Mouse (Mus musculus): ENCODE results near the gene Tmem174. TPM values are rescaled to one million over a fixed set of nuclear protein-coding genes. Genes with fewer than 3 reads are reported as not detected.

Tmem174 gene
- not detected in 2 replicates for polyA plus RNA-seq (2014; fragmentation: Nextera tagmentation; extraction: Ambion mirVana)

DNA sequence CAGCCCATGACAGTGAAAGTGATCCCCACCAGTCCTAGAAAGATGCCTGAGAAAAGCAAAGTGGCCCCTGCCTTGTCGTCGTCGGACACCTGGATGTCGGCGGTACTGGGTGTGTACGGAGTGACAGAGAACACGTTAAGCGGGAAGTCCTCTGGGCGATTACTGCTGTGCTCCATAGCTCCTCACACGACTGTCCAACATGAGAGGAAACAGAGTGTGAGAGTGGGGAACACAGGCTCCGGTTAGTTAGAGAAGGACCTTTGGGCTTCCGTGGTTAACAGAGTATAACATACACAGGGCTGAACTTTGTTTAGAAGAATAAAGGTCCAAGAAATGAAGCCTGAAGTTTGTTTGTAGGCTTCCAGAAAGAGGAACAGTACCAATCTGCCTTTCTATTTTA is at the start of gene Tmem174:
Tmem174 (minus strand) TSS at position 266 of the 400 bp plus-strand sequence.
- Histone ChIP-seq H3K27ac (ENCODE audit: low read depth, low read length) (no peak within 1 kb of the TSS), H3K36me3 (ENCODE audit: control insufficient read depth, insufficient read depth, low read length) (no peaks in the 10 kb centered on the region), H3K9ac (ENCODE audit: low read length) (no peak within 1 kb of the TSS), H3K27me3 (ENCODE audit: control insufficient read depth, insufficient read depth, low read length) (no peaks in the 10 kb centered on the region), H3K4me1 (replicated peaks; ENCODE audit: control insufficient read depth, insufficient read depth, low read length) (no peaks in the 10 kb centered on the region), H3K4me3 (ENCODE audit: low read depth, low read length) (no peak within 1 kb of the TSS), H3K4me2 (ENCODE audit: low read depth, low read length, severe bottlenecking) (no peak within 1 kb of the TSS), H3K9me3 (ENCODE audit: control insufficient read depth, low read length) (no peaks in the 10 kb centered on the region)
- no peak for ATAC-seq (replicated peaks; ENCODE audit: low FRiP score)
- DNase-seq (ENCODE audit: low spot score): no peak
- 89% methylated on average over 12 of the region's 12 CpGs for WGBS

DNA sequence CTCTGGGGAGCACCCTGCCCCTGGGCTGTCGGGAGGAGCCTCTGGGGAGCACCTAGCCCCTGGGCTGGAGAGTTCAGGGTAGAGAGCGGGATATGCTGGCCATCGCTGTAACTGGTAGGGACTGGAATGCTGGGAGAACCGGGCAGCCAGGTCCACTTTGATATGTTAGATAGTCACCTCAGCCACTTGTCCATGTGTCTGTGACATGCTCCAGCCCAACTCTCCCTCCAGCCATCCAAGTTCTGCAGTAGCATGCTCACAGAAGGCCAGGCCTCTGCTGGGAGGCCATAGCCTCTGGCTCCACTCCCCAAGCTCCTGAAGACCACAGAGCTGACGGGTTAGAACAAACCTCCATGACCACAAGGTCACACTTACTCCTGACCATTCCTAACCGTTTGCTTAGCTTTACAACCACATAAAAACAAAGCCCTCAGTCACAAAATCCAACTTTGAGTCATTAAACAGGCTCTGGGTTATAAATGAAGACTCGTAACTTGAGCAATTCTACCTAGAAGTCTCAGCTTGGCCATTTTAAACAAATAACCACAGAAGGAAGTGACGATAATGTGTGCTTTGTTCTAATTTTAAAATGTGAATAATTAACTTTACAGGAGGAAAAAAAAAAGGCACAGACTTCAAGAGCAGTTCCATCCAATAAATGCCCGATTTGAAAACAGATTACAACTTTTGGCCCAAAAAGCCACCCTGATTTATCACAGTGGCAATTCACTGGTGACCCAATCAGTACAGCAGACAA is 47.1 kb upstream of the Tmem174 start:
- Histone ChIP-seq H3K27ac (ENCODE audit: low read depth, low read length) (no peak overlapping the region), H3K9ac (ENCODE audit: low read length) (no peak overlapping the region), H3K36me3 (ENCODE audit: control insufficient read depth, insufficient read depth, low read length) (no peaks in the 10 kb centered on the region), H3K27me3 (ENCODE audit: control insufficient read depth, insufficient read depth, low read length) (no peaks in the 10 kb centered on the region), H3K4me2 (ENCODE audit: low read depth, low read length, severe bottlenecking) (no peak overlapping the region), H3K4me1 (replicated peaks; ENCODE audit: control insufficient read depth, insufficient read depth, low read length) (no peaks in the 10 kb centered on the region), H3K9me3 (ENCODE audit: control insufficient read depth, low read length) (no peaks in the 10 kb centered on the region), H3K4me3 (ENCODE audit: low read depth, low read length) (no peak overlapping the region)
- 86% methylated on average over 9 of the region's 9 CpGs for WGBS
- ATAC-seq (replicated peaks; ENCODE audit: low FRiP score) (no peak), DNase-seq (ENCODE audit: low spot score) (no peak)

DNA sequence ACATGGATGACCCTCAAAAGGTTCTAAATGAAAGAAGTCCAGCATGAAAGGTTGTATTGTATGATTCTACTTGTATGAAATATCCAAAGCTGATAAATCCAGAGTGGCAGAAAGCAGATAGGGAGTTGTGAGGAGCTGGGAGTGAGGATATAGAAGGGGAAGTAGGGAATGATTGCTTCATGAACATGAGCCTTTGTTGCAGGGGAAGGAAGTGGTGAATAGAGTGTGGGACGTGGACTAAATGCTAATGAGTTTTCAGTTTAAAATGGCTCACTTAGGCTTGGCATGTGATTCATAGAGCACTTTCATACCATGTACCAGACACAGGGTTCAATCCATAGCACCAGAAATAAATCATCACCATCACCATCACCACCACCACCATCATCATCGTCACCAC is 46.2 kb upstream of the Tmem174 start:
- 87% methylated on average over 2 of the region's 2 CpGs for WGBS
- no peak for DNase-seq (ENCODE audit: low spot score)
- ATAC-seq (replicated peaks; ENCODE audit: low FRiP score): no peak
- Histone ChIP-seq H3K4me2 (ENCODE audit: low read depth, low read length, severe bottlenecking) (no peak overlapping the region), H3K4me3 (ENCODE audit: low read depth, low read length) (no peak overlapping the region), H3K9me3 (ENCODE audit: control insufficient read depth, low read length) (no peaks in the 10 kb centered on the region), H3K9ac (ENCODE audit: low read length) (no peak overlapping the region), H3K27me3 (ENCODE audit: control insufficient read depth, insufficient read depth, low read length) (no peaks in the 10 kb centered on the region), H3K36me3 (ENCODE audit: control insufficient read depth, insufficient read depth, low read length) (no peaks in the 10 kb centered on the region), H3K27ac (ENCODE audit: low read depth, low read length) (no peak overlapping the region), H3K4me1 (replicated peaks; ENCODE audit: control insufficient read depth, insufficient read depth, low read length) (no peaks in the 10 kb centered on the region)

DNA sequence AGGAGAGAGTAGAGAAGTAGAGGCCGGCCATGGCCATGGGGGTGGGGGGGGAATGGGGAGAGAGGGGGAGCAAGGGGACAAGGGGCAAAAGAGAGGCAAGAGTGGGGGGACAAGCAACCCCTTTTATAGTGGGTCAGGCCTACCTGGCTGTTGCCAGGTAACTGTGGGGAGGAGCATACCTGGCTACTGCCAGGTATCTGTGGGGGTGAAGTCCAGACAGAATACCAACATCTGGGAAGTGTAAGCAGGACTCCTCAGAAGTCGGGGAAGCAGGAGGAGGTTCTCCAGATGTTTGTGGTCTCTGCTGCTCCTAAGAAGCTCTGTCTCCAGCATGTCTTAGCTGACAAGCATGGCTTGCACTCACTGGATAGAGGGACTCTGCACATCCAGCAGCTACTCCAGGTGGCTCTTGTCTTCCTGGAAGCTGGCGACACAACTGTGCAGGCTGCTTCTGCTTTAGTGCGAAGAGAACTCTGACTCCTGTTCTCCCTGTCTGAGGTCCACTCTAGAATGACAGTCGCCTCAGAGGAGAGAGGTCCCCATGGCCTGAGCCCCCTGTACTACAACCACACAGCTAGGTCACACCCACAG is 43.4 kb upstream of the Tmem174 start:
- Histone ChIP-seq H3K4me1 (replicated peaks; ENCODE audit: control insufficient read depth, insufficient read depth, low read length) (no peaks in the 10 kb centered on the region), H3K4me3 (ENCODE audit: low read depth, low read length) (no peak overlapping the region), H3K9ac (ENCODE audit: low read length) (no peak overlapping the region), H3K9me3 (ENCODE audit: control insufficient read depth, low read length) (no peaks in the 10 kb centered on the region), H3K27me3 (ENCODE audit: control insufficient read depth, insufficient read depth, low read length) (no peaks in the 10 kb centered on the region), H3K36me3 (ENCODE audit: control insufficient read depth, insufficient read depth, low read length) (no peaks in the 10 kb centered on the region), H3K4me2 (ENCODE audit: low read depth, low read length, severe bottlenecking) (no peak overlapping the region), H3K27ac (ENCODE audit: low read depth, low read length) (no peak overlapping the region)
- ATAC-seq (replicated peaks; ENCODE audit: low FRiP score) (no peak), DNase-seq (ENCODE audit: low spot score) (peak; percentile 10)
- 92% methylated on average over 5 of the region's 5 CpGs for WGBS

DNA sequence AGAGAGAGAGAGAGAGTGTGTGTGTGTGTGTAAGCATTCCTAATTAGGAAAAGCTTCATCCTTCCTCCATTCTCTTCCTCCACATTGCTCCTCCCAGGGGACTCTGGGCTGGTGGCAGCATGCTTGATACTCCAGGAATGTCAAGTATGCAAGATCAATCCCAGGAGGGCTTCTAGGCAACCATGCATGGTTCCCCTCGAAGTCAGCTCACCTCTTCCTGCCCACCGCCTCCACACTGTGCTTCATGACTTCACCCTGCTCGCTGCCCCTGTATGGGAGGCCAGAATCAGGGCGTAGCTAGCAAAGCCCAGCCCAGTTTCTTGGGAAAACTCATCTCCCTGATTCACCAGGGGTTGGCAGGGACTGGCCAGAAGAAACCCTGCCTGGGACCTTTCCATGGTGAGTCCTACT is 42.4 kb upstream of the Tmem174 start:
- ATAC-seq (replicated peaks; ENCODE audit: low FRiP score) (no peak), DNase-seq (ENCODE audit: low spot score) (peak; percentile 45)
- 56% methylated on average over 4 of the region's 4 CpGs for WGBS
- Histone ChIP-seq H3K36me3 (ENCODE audit: control insufficient read depth, insufficient read depth, low read length) (no peaks in the 10 kb centered on the region), H3K27ac (ENCODE audit: low read depth, low read length) (no peak overlapping the region), H3K4me3 (ENCODE audit: low read depth, low read length) (no peak overlapping the region), H3K9ac (ENCODE audit: low read length) (no peak overlapping the region), H3K9me3 (ENCODE audit: control insufficient read depth, low read length) (no peaks in the 10 kb centered on the region), H3K4me1 (replicated peaks; ENCODE audit: control insufficient read depth, insufficient read depth, low read length) (no peaks in the 10 kb centered on the region), H3K27me3 (ENCODE audit: control insufficient read depth, insufficient read depth, low read length) (no peaks in the 10 kb centered on the region), H3K4me2 (ENCODE audit: low read depth, low read length, severe bottlenecking) (no peak overlapping the region)

DNA sequence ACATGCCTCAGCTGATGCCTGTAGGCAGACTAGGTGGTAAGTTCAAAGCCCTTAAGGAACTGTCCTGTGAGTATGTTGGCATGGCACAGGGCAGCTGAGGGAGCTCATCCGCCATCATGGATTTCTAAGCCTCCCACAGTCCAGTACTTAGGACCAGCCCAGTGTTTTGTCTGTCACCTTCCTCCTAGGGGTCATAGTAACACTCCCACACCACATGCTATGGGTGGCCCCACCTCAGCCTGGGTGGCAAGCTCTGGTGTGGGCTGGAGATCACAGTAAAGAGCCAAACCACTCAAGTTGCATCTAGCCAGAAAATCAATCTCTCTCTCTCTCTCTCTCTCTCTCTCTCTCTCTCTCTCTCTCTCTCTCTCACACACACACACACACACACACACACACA is 42.0 kb upstream of the Tmem174 start:
- no peak overlapping the region for H3K9ac ChIP-seq (ENCODE audit: low read length)
- ATAC-seq (replicated peaks; ENCODE audit: low FRiP score) (no peak), DNase-seq (ENCODE audit: low spot score) (no peak)
- H3K27me3 ChIP-seq (ENCODE audit: control insufficient read depth, insufficient read depth, low read length): no peaks in the 10 kb centered on the region
- H3K9me3 ChIP-seq (ENCODE audit: control insufficient read depth, low read length): no peaks in the 10 kb centered on the region
- WGBS: 70% methylated on average over 1 of the region's 1 CpGs
- H3K36me3 ChIP-seq (ENCODE audit: control insufficient read depth, insufficient read depth, low read length): no peaks in the 10 kb centered on the region
- no peaks in the 10 kb centered on the region for H3K4me1 ChIP-seq (replicated peaks; ENCODE audit: control insufficient read depth, insufficient read depth, low read length)
- no peak overlapping the region for H3K27ac ChIP-seq (ENCODE audit: low read depth, low read length)
- no peak overlapping the region for H3K4me3 ChIP-seq (ENCODE audit: low read depth, low read length)
- H3K4me2 ChIP-seq (ENCODE audit: low read depth, low read length, severe bottlenecking): no peak overlapping the region

DNA sequence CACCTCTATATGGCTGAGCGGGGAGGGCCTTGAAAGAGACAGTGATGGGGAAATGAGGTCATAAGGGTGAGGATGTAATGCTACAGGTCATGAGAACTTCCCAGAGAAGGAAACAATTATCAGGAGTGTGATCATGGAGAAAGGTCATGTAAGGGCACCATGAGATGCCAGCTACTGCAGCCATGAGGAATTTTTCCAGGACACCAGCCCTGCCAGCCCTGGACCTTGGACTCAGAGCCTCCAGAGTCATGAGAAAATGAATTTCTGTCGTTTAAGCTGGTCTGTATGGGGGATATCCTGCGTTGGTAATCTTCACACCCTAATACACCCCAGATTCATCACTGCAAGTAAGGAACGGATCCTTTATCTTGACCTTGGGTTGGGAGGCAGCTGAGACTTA is 36.7 kb upstream of the Tmem174 start:
- Histone ChIP-seq H3K27me3 (ENCODE audit: control insufficient read depth, insufficient read depth, low read length) (no peaks in the 10 kb centered on the region), H3K9me3 (ENCODE audit: control insufficient read depth, low read length) (no peaks in the 10 kb centered on the region), H3K27ac (ENCODE audit: low read depth, low read length) (no peak overlapping the region), H3K36me3 (ENCODE audit: control insufficient read depth, insufficient read depth, low read length) (no peaks in the 10 kb centered on the region), H3K4me2 (ENCODE audit: low read depth, low read length, severe bottlenecking) (no peak overlapping the region), H3K4me3 (ENCODE audit: low read depth, low read length) (no peak overlapping the region), H3K4me1 (replicated peaks; ENCODE audit: control insufficient read depth, insufficient read depth, low read length) (no peaks in the 10 kb centered on the region), H3K9ac (ENCODE audit: low read length) (no peak overlapping the region)
- peak; percentile 8 for DNase-seq (ENCODE audit: low spot score)
- no peak for ATAC-seq (replicated peaks; ENCODE audit: low FRiP score)
- 80% methylated on average over 4 of the region's 4 CpGs for WGBS

DNA sequence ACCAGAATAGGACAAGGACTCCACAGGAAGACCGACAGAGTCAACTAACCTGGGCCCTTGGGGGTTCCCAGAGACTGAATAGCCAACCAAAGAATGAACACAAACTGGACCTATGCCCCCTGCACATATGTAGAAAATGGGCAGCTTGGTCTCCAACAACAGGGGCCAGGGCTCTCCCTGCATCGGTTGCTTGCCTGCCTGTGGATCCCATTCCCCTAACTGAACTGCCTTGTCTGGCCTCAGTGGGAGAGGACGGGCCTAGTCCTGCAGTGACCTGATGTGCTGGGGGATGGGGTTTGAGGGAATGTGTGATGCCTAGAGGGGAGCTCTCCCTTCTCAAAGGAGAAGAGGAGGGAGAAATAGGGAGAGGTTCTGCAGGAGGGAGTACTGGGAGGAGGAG is 32.1 kb upstream of the Tmem174 start:
- 64% methylated on average over 3 of the region's 3 CpGs for WGBS
- Histone ChIP-seq H3K9ac (ENCODE audit: low read length) (no peak overlapping the region), H3K4me1 (replicated peaks; ENCODE audit: control insufficient read depth, insufficient read depth, low read length) (no peaks in the 10 kb centered on the region), H3K27me3 (ENCODE audit: control insufficient read depth, insufficient read depth, low read length) (no peaks in the 10 kb centered on the region), H3K27ac (ENCODE audit: low read depth, low read length) (no peak overlapping the region), H3K9me3 (ENCODE audit: control insufficient read depth, low read length) (no peaks in the 10 kb centered on the region), H3K4me2 (ENCODE audit: low read depth, low read length, severe bottlenecking) (no peak overlapping the region), H3K36me3 (ENCODE audit: control insufficient read depth, insufficient read depth, low read length) (no peaks in the 10 kb centered on the region), H3K4me3 (ENCODE audit: low read depth, low read length) (no peak overlapping the region)
- ATAC-seq (replicated peaks; ENCODE audit: low FRiP score) (no peak), DNase-seq (ENCODE audit: low spot score) (peak; percentile 40)

DNA sequence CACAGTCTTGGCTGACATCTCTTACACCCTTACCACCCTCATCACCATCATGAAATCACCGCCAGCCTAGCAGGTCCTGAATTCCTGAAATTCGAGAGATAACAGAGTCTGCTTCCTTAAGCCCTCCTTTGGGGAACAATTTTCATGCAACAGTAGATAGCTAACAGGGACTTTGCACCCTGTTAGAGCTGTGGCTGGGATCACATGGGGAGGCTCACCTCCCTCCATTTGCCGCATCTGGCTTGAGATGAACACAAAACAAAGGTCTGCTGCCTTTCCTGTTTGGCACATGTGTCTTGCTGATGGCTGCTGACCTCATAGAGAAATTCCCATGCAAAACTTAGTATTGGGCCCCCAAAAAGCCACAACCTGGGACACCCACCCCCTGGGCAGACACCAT is 30.1 kb upstream of the Tmem174 start:
- ATAC-seq (replicated peaks; ENCODE audit: low FRiP score) (no peak), DNase-seq (ENCODE audit: low spot score) (no peak)
- Histone ChIP-seq H3K4me1 (replicated peaks; ENCODE audit: control insufficient read depth, insufficient read depth, low read length) (no peaks in the 10 kb centered on the region), H3K9me3 (ENCODE audit: control insufficient read depth, low read length) (no peaks in the 10 kb centered on the region), H3K4me2 (ENCODE audit: low read depth, low read length, severe bottlenecking) (no peak overlapping the region), H3K27ac (ENCODE audit: low read depth, low read length) (no peak overlapping the region), H3K4me3 (ENCODE audit: low read depth, low read length) (no peak overlapping the region), H3K9ac (ENCODE audit: low read length) (no peak overlapping the region), H3K36me3 (ENCODE audit: control insufficient read depth, insufficient read depth, low read length) (no peaks in the 10 kb centered on the region), H3K27me3 (ENCODE audit: control insufficient read depth, insufficient read depth, low read length) (no peaks in the 10 kb centered on the region)
- 83% methylated on average over 3 of the region's 3 CpGs for WGBS

All from forebrain, embryonic 11.5 days (tissue).